Mouse (Mus musculus) olfactory bulb, adult 2 months (tissue): ENCODE data around the gene Mov10l1.

ENCODE experiments used
- CTCF ChIP-seq: fragments of 200-500 bp; IDR thresholded peaks from 2 replicates; pipeline ENCODE4 v1.5.1; 2012; ENCODE audit warnings: low read depth, mild to moderate bottlenecking, low read length, moderate library complexity; ENCODE audit not compliant: insufficient read depth
- POLR2A ChIP-seq: fragments of 200-500 bp; IDR thresholded peaks from 2 replicates; pipeline ENCODE4 v1.6.1; 2012; ENCODE audit warnings: mild to moderate bottlenecking, low read depth, low read length, moderate library complexity; ENCODE audit not compliant: insufficient read depth

GRCm38 (mm10) chr15:89063001-89063400 lies 80.3 kb downstream of the Mov10l1 start:
- TF ChIP-seq POLR2A (no peak), CTCF (no peak)
